Comparison of ENCODE assay signal across 11 mouse cellular contexts in the genomic region with DNA sequence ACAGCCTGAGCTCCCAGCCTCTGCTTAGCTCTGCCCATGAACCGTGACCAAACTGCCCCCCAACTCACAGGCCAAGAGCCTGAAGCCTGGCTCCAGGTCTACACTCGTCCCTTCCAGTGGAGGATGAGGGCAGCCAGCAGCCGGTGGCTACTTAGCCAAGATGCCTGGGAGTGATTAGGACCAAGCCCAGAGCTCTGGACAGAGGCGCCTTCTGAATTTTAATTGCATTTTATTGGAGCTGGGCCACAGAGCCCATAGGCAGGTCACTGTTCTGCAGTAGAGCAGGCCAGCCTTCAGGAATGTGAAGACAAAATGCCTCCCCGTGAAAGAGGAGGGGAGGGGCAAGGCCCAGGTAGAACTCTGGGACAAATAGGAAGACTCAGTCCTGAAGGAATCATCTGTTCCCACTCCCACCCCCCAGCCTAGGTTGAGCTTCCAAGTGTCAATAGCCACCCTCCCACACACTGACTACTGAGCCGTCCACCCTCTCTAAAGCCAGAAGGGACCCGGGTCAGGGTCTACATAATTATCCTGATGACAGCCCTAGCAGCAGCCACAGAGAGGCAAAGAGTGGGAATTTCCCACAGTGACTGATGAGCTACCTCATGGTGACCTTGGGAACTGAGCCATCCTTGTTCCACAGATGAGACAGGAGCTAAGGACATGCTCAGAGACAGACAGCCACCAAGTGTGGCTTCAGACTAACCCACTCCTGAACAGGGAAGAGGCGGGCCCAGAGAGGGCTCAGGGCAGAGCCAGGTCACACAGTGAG. TPM values are rescaled to one million over a fixed set of nuclear protein-coding genes. Genes with fewer than 3 reads are reported as not detected.
DNase-seq lines count a peak whose midpoint lies in the region; ATAC-seq lines count a peak whose summit lies in the region.
"Had no signal": no experiment of that assay in that cellular context is flagged by ENCODE, and none has a peak within 500 bp of the region (broad histone marks: within the 10 kb centered on the region; RNA-seq: fewer than 3 reads in every experiment).

No protein-coding gene starts in this region.

- intact Hi-C loops in left cerebral cortex, postnatal 4 days (cut with DNase I), result no loop called here

- no peaks in the 10 kb centered on the region for H3K27me3 ChIP-seq in forebrain, embryonic 15.5 days
- H3K27me3 ChIP-seq in midbrain, embryonic 16.5 days (ENCODE audit: control insufficient read depth, insufficient read depth, low read depth, low read length), result no peaks in the 10 kb centered on the region
- H3K27me3 ChIP-seq: heart, embryonic 15.5 days; liver, embryonic 12.5 days had no signal

- no peak overlapping the region for H3K27ac ChIP-seq in forebrain, embryonic 15.5 days (replicated peaks)
- no peak overlapping the region for H3K27ac ChIP-seq in midbrain, embryonic 16.5 days (ENCODE audit: low read length)
- H3K27ac ChIP-seq: heart, embryonic 15.5 days; liver, embryonic 12.5 days had no signal

- 55% methylated on average over 8 of the region's 8 CpGs for WGBS in forebrain, embryonic 15.5 days
- 68% methylated on average over 8 of the region's 8 CpGs for WGBS in midbrain, embryonic 16.5 days

- DNase-seq in left cerebral cortex, postnatal 4 days, result peak; percentile 30
- no peak for DNase-seq in left cerebral cortex, adult 11 months (ENCODE audit: low spot score)
- DNase-seq in kidney, postnatal 10 days, result peak; percentile 25
- no peak for DNase-seq in thymus, postnatal 0 days (ENCODE audit: low spot score)
- no peak for DNase-seq in urinary bladder, postnatal 4 days (ENCODE audit: low spot score in 2 of 2)

- no peak overlapping the region for H3K9ac ChIP-seq in forebrain, embryonic 15.5 days (replicated peaks)
- no peak overlapping the region for H3K9ac ChIP-seq in midbrain, embryonic 16.5 days (ENCODE audit: low read depth, low read length)
- H3K9ac ChIP-seq: heart, embryonic 15.5 days; liver, embryonic 12.5 days had no signal

- H3K4me3 ChIP-seq in forebrain, embryonic 15.5 days, result no peak overlapping the region
- no peak overlapping the region for H3K4me3 ChIP-seq in midbrain, embryonic 16.5 days (ENCODE audit: low read depth, low read length)
- H3K4me3 ChIP-seq: erythroblast, embryonic 14.5 days; heart, embryonic 15.5 days; liver, embryonic 12.5 days had no signal

- peak; percentile 57 for ATAC-seq in forebrain, embryonic 15.5 days (replicated peaks)
- ATAC-seq in midbrain, embryonic 16.5 days, result peak; percentile 62
- no peak for ATAC-seq in cerebellum, adult (ENCODE audit: insufficient number of reproducible peaks, low FRiP score, low TSS enrichment)
- ATAC-seq: liver, embryonic 12.5 days had no signal

- peaks cover 8% of the 10 kb centered on the region for H3K4me1 ChIP-seq in forebrain, embryonic 15.5 days
- H3K4me1 ChIP-seq in midbrain, embryonic 16.5 days (ENCODE audit: control insufficient read depth, insufficient read depth, low read length), result peaks cover 5% of the 10 kb centered on the region; the same call in 1 of the 2 replicates
- H3K4me1 ChIP-seq: heart, embryonic 15.5 days; liver, embryonic 12.5 days had no signal

- H3K9me3 ChIP-seq in forebrain, embryonic 15.5 days, result no peaks in the 10 kb centered on the region
- H3K9me3 ChIP-seq in midbrain, embryonic 16.5 days (replicated peaks; ENCODE audit: control insufficient read depth, low read length, poor library complexity, severe bottlenecking), result no peaks in the 10 kb centered on the region
- H3K9me3 ChIP-seq: heart, embryonic 15.5 days; liver, embryonic 12.5 days had no signal

- no peaks in the 10 kb centered on the region for H3K36me3 ChIP-seq in forebrain, embryonic 15.5 days
- no peaks in the 10 kb centered on the region for H3K36me3 ChIP-seq in midbrain, embryonic 16.5 days (ENCODE audit: control insufficient read depth, insufficient read depth, low read length)
- H3K36me3 ChIP-seq: heart, embryonic 15.5 days; liver, embryonic 12.5 days had no signal

- no peak overlapping the region for H3K4me2 ChIP-seq in forebrain, embryonic 15.5 days (replicated peaks)
- H3K4me2 ChIP-seq in midbrain, embryonic 16.5 days (ENCODE audit: low read length), result no peak overlapping the region
- H3K4me2 ChIP-seq: heart, embryonic 15.5 days; liver, embryonic 12.5 days had no signal

RNA-seq across cellular contexts. Expression of gene Angpt4, which starts 16.6 kb away (rescaled TPM):
- total RNA-seq in left cerebral cortex, postnatal 4 days (2021), result not detected
- polyA plus RNA-seq in forebrain, embryonic 15.5 days (2015; fragmentation: Nextera tagmentation; extraction: Ambion mirVana), result 0.20 TPM in 1 of 2 replicates, not detected in the other
- polyA plus RNA-seq in midbrain, embryonic 16.5 days (2015; fragmentation: Nextera tagmentation; extraction: Ambion mirVana), result 0.14 and 0.30 TPM in 2 replicates
- polyA plus RNA-seq in thymus, postnatal 0 days (2015; fragmentation: Nextera tagmentation; extraction: Ambion mirVana), result 1.5 and 1.9 TPM in 2 replicates
- polyA plus RNA-seq: erythroblast, embryonic 14.5 days had no signal

RNA-seq across cellular contexts. Expression of gene Rspo4, which starts 51.7 kb away (rescaled TPM):
- not detected for total RNA-seq in left cerebral cortex, postnatal 4 days (2021)
- 0.09 TPM in 1 of 2 replicates, not detected in the other for polyA plus RNA-seq in forebrain, embryonic 15.5 days (2015; fragmentation: Nextera tagmentation; extraction: Ambion mirVana)
- polyA plus RNA-seq in midbrain, embryonic 16.5 days (2015; fragmentation: Nextera tagmentation; extraction: Ambion mirVana), result 0.20 and 0.51 TPM in 2 replicates
- polyA plus RNA-seq in thymus, postnatal 0 days (2015; fragmentation: Nextera tagmentation; extraction: Ambion mirVana), result 0.10 TPM in 1 of 2 replicates, not detected in the other
- polyA plus RNA-seq: erythroblast, embryonic 14.5 days; heart, embryonic 15.5 days; liver, embryonic 12.5 days had no signal

Comparison
In these comparisons a context has a peak if more than half of its experiments do, and no peak if none do; other contexts are left out.
1. DNase-seq: peak in left cerebral cortex, postnatal 4 days (single experiment) and kidney, postnatal 10 days (single experiment); none in left cerebral cortex, adult 11 months (single experiment), thymus, postnatal 0 days (single experiment) and urinary bladder, postnatal 4 days (0 of 2).